Mouse (Mus musculus) heart, embryonic 15.5 days (tissue): ENCODE measurements around the gene Brsk1. TPM values are rescaled to one million over a fixed set of nuclear protein-coding genes. Genes with fewer than 3 reads are reported as not detected.

Experiments used
- ATAC-seq: fragments of 200-750 bp; cut with Nextera tagmentation; replicated peaks from 2 replicates; pipeline ENCODE4 v1.8.0; 2017; ENCODE audit warnings: low read depth, moderate TSS enrichment; ENCODE audit not compliant: insufficient number of reproducible peaks, insufficient read depth, low FRiP score
- H3K27ac ChIP-seq: fragments of 300-500 bp; sonication (generic); 2 replicates; pipeline ENCODE4 v1.5.1; 2015; ENCODE audit warnings: mild to moderate bottlenecking, inconsistent platforms
- H3K27me3 ChIP-seq: fragments of 300-500 bp; sonication (generic); 2 replicates; pipeline ENCODE4 v1.6.1; 2015; ENCODE audit warnings: inconsistent platforms
- H3K36me3 ChIP-seq: fragments of 300-500 bp; sonication (generic); 2 replicates; pipeline ENCODE4 v1.6.1; 2015; ENCODE audit warnings: mild to moderate bottlenecking, inconsistent platforms
- H3K4me1 ChIP-seq: fragments of 300-500 bp; sonication (generic); replicated peaks from 2 replicates; pipeline ENCODE4 v1.6.1; 2015; ENCODE audit warnings: inconsistent platforms
- H3K4me2 ChIP-seq: fragments of 300-500 bp; sonication (generic); 2 replicates; pipeline ENCODE4 v1.6.1; 2015; ENCODE audit warnings: inconsistent platforms, mild to moderate bottlenecking, moderate library complexity
- H3K4me3 ChIP-seq: fragments of 300-500 bp; sonication (generic); 2 replicates; pipeline ENCODE4 v1.5.1; 2015; ENCODE audit warnings: mild to moderate bottlenecking, inconsistent platforms
- H3K9ac ChIP-seq: fragments of 300-500 bp; sonication (generic); 2 replicates; pipeline ENCODE4 v1.6.1; 2015; ENCODE audit warnings: mild to moderate bottlenecking, inconsistent platforms
- H3K9me3 ChIP-seq: fragments of 300-500 bp; sonication (generic); replicated peaks from 2 replicates; pipeline ENCODE4 v1.6.1; 2016; ENCODE audit warnings: inconsistent platforms
- WGBS: fragments of 180-500 bp; shearing (Covaris S2); methylation state at CpG from one replicate; pipeline ENCODE4 v1.1.7; 2015; ENCODE audit warnings: mixed read lengths; 5-methylcytosine and 5-hydroxymethylcytosine counted together
- polyA plus RNA-seq: library from polyadenylated mRNA; unstranded; fragments of >200 nt; fragmentation: Nextera tagmentation; extraction: Ambion mirVana; gene quantifications from 2 replicates; pipeline ENCODE4 v1.2.1, GENCODE M21; 2015

The Brsk1 gene
- polyA plus RNA-seq, 1 experiment from 2014 or later: 0.79 TPM

DNA sequence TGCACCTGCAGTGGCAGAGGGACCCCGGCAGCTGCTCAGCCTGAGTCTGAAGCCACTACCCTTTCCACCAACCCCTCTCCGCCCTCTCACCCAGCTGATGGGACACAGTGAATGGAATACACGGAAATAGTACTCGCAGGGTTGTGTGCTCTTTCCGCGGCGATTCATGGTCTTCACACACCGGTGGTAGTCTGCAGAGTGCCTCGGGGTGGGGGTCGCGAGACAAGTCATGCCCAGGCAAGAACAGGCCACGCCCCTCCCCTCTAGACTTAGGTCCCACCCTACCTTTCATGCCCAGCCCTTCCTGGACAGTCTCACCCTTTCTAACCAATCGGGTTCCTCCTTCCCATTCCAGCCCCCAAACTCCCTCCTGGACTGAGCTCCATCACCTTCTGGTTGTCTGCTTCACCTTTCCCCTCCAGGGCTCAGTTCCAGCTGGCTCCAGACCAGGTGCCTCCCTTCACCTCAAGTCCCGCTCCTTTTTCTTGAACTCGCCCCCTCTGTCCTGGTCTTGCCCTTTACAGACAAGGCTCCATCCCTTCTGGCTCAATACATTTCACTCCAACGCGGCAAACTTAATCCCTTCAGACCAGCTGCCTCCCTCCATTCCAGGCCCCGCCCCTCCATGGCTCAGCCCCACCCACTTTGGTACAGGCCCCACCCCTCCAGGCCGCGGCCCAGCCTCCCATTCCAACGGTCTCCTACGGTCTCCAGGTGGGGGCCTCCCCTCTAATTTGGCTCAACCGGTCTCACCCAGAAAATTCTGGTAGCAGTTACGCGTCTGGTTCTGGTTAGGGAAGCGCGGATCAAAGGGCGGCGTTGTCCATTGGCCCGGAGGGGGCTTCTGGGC, 61.8 kb downstream of the Brsk1 start:
- H3K27me3 ChIP-seq: no peaks in the 10 kb centered on the region
- 2% methylated on average over 30 of the region's 30 CpGs for WGBS
- H3K9ac ChIP-seq: peak overlapping the region; percentile 10; the same call in 1 of the 2 replicates
- peaks cover 16% of the 10 kb centered on the region for H3K4me1 ChIP-seq
- H3K27ac ChIP-seq: peak overlapping the region; percentile 48
- H3K9me3 ChIP-seq: no peaks in the 10 kb centered on the region
- H3K4me3 ChIP-seq: peak overlapping the region; percentile 50
- peak overlapping the region; percentile 72 for H3K4me2 ChIP-seq
- H3K36me3 ChIP-seq: no peaks in the 10 kb centered on the region
- peak; percentile 66 for ATAC-seq

DNA sequence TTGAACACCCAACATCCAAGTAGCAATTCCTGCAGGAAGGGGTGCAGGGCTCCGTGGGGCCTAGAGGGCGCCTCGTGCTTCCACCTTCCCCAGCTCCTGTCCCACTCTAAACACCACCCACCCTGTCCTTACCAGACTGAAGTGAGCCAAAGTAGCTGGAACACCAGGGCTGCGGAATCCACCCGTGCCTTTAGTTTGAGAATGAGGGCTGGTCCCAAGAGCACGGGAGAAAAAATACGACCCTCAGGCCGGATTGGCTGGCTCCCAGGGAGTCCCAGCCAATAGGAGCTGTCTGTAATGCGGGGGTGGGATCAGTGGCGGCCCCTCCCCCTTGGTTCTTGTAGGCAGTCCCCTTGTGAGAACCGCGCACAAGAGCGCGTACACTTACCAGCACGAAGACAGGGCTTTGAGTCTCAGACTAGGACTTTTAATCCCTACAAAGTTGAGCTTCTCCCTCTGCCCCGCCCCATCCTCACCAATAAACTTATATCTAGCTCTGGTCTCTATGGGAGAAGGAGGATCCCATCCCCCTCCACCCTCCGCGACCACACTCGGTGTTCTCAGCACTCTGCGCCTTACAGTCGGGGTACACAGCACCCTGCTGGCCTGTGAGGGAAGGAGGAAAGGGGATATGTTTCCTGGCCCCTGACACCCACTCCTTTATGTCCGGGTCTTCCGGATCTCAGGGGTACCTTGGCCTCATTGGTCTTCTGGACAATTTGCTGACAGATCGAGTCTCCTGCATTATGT, 62.6 kb downstream of the Brsk1 start, which contains the start of gene Cox6b2:
Cox6b2 (minus strand) TSS at position 274 of the 750 bp plus-strand sequence.
- Histone ChIP-seq H3K36me3 (no peaks in the 10 kb centered on the region), H3K4me2 (peak within 1 kb of the TSS; percentile 72), H3K27me3 (no peaks in the 10 kb centered on the region), H3K9ac (peak within 1 kb of the TSS; percentile 10; the same call in 1 of the 2 replicates), H3K27ac (peak within 1 kb of the TSS; percentile 48), H3K9me3 (no peaks in the 10 kb centered on the region), H3K4me3 (peak within 1 kb of the TSS; percentile 50), H3K4me1 (peaks cover 16% of the 10 kb centered on the region)
- ATAC-seq: peak; percentile 88
- WGBS: 2% methylated on average over 24 of the region's 24 CpGs

DNA sequence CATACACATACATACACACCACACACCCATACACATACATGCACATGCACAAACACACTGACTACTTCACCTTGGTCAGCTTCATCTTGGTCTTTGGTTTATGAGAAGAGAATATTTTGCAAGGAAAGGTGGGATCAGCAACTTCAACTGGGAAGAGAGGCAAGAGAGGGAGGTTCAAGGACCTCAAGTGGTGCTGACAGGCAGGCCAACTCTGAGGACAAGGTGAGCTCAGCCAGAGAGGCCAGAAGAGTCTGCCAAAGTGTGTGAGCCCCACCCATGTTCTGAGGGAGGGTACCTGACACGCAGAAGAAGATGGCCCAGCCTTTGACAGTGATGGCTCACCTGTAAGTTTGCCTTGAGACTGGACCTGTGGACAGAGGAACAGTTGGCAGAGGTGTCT, 69.3 kb downstream of the Brsk1 start:
- Histone ChIP-seq H3K9me3 (no peaks in the 10 kb centered on the region), H3K27me3 (no peaks in the 10 kb centered on the region), H3K4me3 (no peak overlapping the region), H3K4me2 (no peak overlapping the region), H3K27ac (no peak overlapping the region), H3K36me3 (no peaks in the 10 kb centered on the region), H3K9ac (no peak overlapping the region), H3K4me1 (no peaks in the 10 kb centered on the region)
- 35% methylated on average over 1 of the region's 1 CpGs for WGBS
- ATAC-seq: no peak

DNA sequence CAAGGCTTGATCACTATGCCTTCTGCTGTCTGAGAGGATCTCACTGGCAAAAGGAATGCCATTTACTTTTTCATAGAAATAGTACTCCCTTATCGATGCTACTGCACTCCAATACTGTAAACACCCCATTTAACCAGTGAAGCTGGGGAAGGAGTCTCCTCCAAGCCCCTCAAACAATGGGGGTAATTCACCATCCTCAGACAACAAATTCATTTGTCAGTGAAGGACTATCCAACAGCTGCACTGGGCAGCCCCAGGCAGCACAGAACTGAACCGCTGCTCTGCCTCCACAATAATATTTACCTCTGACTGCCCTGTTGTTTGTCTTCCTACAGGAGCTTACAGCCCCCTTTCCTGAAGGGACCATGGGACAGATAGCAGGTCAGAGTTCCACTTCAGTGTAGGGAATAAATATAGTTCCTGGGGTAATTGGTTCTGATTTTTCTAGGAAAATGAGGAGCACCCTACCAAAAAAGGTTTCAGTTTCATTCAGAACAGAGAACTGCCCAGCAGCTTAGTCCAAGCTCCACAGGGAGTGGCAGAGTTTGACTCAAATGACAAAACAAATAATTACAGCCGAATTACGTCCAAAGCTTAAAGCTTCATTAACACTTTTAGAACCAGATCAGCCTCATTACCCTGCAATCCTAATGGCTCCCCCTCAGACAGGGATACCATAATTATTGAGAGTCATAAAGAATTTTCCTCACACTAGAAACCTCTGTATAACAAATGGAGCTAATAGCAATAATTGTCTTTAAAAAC, 74.7 kb downstream of the Brsk1 start:
- H3K4me1 ChIP-seq: 0 out of 2 replicates have a peak, but pooled peaks cover 3% of the 10 kb centered on the region
- no peaks in the 10 kb centered on the region for H3K9me3 ChIP-seq
- no peaks in the 10 kb centered on the region for H3K27me3 ChIP-seq
- H3K9ac ChIP-seq: no peak overlapping the region
- H3K4me3 ChIP-seq: no peak overlapping the region
- ATAC-seq: no peak
- no peaks in the 10 kb centered on the region for H3K36me3 ChIP-seq
- H3K27ac ChIP-seq: no peak overlapping the region
- H3K4me2 ChIP-seq: no peak overlapping the region
- WGBS: 35% methylated on average over 4 of the region's 4 CpGs

Other genes starting within 250 kb of the Brsk1 start
- gene Rdh13, start 245.0 kb upstream of the Brsk1 start, polyA plus RNA-seq: 26.1 and 27.9 TPM in 2 replicates
- gene Eps8l1, start 229.9 kb upstream of the Brsk1 start, polyA plus RNA-seq: 4.8 TPM in 2 replicates
- gene Ppp1r12c, start 188.9 kb upstream of the Brsk1 start, polyA plus RNA-seq: 32.5 and 43.7 TPM in 2 replicates
- gene Tnnt1, start 174.2 kb upstream of the Brsk1 start, polyA plus RNA-seq: 255 and 278 TPM in 2 replicates
- gene Tnni3, start 166.4 kb upstream of the Brsk1 start, polyA plus RNA-seq: 2,753 and 3,427 TPM in 2 replicates
- 0.96 and 1.2 TPM in 2 replicates for gene Dnaaf3, start 158.2 kb upstream of the Brsk1 start, polyA plus RNA-seq
- gene Syt5, start 143.1 kb upstream of the Brsk1 start, polyA plus RNA-seq: 1.3 and 2.0 TPM in 2 replicates
- gene Ptprh, start 86.6 kb upstream of the Brsk1 start, polyA plus RNA-seq: not detected in 2 replicates
- gene Tmem86b, start 59.2 kb upstream of the Brsk1 start, polyA plus RNA-seq: 1.5 and 1.6 TPM in 2 replicates
- 6.2 and 8.2 TPM in 2 replicates for gene Ppp6r1, start 31.6 kb upstream of the Brsk1 start, polyA plus RNA-seq
- 71.7 and 81.2 TPM in 2 replicates for gene Hspbp1, start 5.5 kb upstream of the Brsk1 start, polyA plus RNA-seq
- gene Tmem150b, start 34.6 kb downstream of the Brsk1 start, polyA plus RNA-seq: 0.11 TPM in 1 of 2 replicates, not detected in the other
- 47.8 and 59.4 TPM in 2 replicates for gene Kmt5c, start 49.5 kb downstream of the Brsk1 start, polyA plus RNA-seq
- 34.9 and 35.6 TPM in 2 replicates for gene Cox6b2, start 62.5 kb downstream of the Brsk1 start, polyA plus RNA-seq
- gene Fam71e2, start 80.7 kb downstream of the Brsk1 start, polyA plus RNA-seq: not detected in 2 replicates
- 0.06 TPM in 1 of 2 replicates, not detected in the other for gene Il11, start 92.3 kb downstream of the Brsk1 start, polyA plus RNA-seq
- 0.25 TPM in 1 of 2 replicates, not detected in the other for gene Tmem190, start 92.3 kb downstream of the Brsk1 start, polyA plus RNA-seq
- 4.2 and 5.0 TPM in 2 replicates for gene Tmem238, start 99.1 kb downstream of the Brsk1 start, polyA plus RNA-seq
- gene Rpl28, start 102.3 kb downstream of the Brsk1 start, polyA plus RNA-seq: 197 and 209 TPM in 2 replicates
- 283 and 347 TPM in 2 replicates for gene Ube2s, start 122.0 kb downstream of the Brsk1 start, polyA plus RNA-seq
- 0.05 and 0.14 TPM in 2 replicates for gene Shisa7, start 154.1 kb downstream of the Brsk1 start, polyA plus RNA-seq
- 3.0 and 4.8 TPM in 2 replicates for gene Isoc2b, start 179.7 kb downstream of the Brsk1 start, polyA plus RNA-seq
- gene Isoc2a, start 186.5 kb downstream of the Brsk1 start, polyA plus RNA-seq: 1.3 and 1.6 TPM in 2 replicates
- gene Gm36210, start 215.9 kb downstream of the Brsk1 start, polyA plus RNA-seq: not detected in 2 replicates
- gene Zfp628, start 224.6 kb downstream of the Brsk1 start, polyA plus RNA-seq: 2.1 and 3.0 TPM in 2 replicates
- gene Nat14, start 231.4 kb downstream of the Brsk1 start, polyA plus RNA-seq: 4.2 and 5.3 TPM in 2 replicates
- gene Ssc5d, start 235.2 kb downstream of the Brsk1 start, polyA plus RNA-seq: 2.6 and 3.3 TPM in 2 replicates